Mouse (Mus musculus): ENCODE measurements around the gene Phlda1. TPM values are rescaled to one million over a fixed set of nuclear protein-coding genes. Genes with fewer than 3 reads are reported as not detected.
"Not testable (repeated sequence)": the region's sequence is repeated elsewhere in the genome, so short reads cannot be mapped to it uniquely, and the experiment has no call there.

Phlda1 gene
- polyA plus RNA-seq, 1 experiment from 2014 or later, result 31.9 TPM

DNA sequence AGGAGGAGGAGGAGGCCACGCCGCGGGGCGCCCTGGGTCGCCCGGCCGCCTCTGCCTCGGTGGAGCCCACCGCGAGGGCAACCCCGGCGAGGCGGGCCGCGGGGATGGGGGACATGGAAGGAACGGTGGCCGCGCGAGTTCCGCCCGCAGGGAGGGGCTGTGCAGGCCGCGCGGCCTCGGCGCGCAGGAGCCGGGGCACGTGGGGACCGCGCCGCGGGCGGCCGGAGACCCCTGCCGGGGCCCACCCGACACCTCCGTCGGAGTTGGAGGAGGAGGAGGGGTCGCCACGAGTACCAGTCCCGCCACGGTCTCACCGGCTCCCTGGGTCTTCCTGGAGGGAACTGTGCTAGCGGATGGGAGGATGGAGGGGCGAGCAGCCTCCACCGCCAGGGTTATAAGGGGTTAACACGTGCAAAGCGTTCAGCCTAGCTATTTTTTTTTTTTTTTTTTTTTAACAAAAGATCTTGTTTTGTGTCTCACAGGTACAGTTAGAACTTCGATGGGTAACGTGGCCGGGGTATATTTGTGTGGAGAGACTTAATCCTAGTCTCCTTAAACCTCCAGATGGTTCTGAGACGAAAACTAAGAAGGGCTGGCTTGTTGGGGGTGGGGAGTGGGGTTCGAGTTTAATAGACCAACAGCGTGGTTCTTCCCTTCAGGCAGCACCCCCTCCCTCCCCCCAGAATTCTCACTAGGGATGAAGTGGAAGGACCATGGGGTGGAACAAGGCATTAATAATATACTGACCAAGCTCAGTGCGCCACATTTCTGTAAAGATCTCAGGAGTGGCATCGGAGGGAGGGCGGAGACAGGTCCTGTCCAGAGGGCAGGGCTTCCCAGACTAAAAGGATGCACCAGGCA, 32.3 kb upstream of the Phlda1 start:
- H3K4me2 ChIP-seq (ENCODE audit: low read depth, low read length), result peak overlapping the region; percentile 77
- H3K4me1 ChIP-seq (ENCODE audit: control insufficient read depth, insufficient read depth, low read length), result peaks cover 17% of the 10 kb centered on the region
- peak overlapping the region; percentile 95 for H3K4me3 ChIP-seq (ENCODE audit: low read length)
- H3K27ac ChIP-seq (ENCODE audit: low read length), result peak overlapping the region; percentile 81
- ATAC-seq, result peak; percentile 75
- peak overlapping the region; percentile 95 for H3K9ac ChIP-seq (ENCODE audit: low read depth, low read length)
- H3K36me3 ChIP-seq (ENCODE audit: control insufficient read depth, insufficient read depth, low read length), result no peaks in the 10 kb centered on the region
- no peaks in the 10 kb centered on the region for H3K9me3 ChIP-seq (ENCODE audit: control insufficient read depth, low read length)
- H3K27me3 ChIP-seq (replicated peaks; ENCODE audit: control insufficient read depth, insufficient read depth, low read length), result peaks cover 4% of the 10 kb centered on the region; the same call in 1 of the 2 replicates
- WGBS, result under 1% methylated on average over 58 of the region's 58 CpGs

DNA sequence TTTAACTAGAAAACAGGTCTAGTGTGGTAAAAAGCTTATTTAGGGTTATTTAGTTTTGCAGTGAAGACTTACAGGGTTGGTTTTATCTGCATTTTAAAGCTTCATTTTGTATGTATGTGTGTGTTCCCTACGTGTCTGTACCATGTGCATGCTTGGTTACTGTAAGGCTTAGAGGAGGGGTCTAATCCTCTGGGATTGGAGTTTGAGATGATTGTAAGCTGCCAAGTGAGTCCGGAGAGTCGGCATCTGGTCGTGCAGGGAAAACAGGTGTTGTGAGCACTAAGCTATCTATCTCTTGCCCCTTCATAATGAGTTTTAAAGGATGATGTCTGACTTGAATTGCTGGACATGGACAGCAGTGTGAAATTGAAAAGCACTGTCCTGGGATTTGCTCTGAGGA, 29.8 kb upstream of the Phlda1 start:
- Histone ChIP-seq H3K4me1 (ENCODE audit: control insufficient read depth, insufficient read depth, low read length) (peaks cover 17% of the 10 kb centered on the region), H3K4me2 (ENCODE audit: low read depth, low read length) (no peak overlapping the region), H3K4me3 (ENCODE audit: low read length) (no peak overlapping the region), H3K27me3 (replicated peaks; ENCODE audit: control insufficient read depth, insufficient read depth, low read length) (peaks cover 4% of the 10 kb centered on the region; the same call in 1 of the 2 replicates), H3K9me3 (ENCODE audit: control insufficient read depth, low read length) (no peaks in the 10 kb centered on the region), H3K36me3 (ENCODE audit: control insufficient read depth, insufficient read depth, low read length) (no peaks in the 10 kb centered on the region), H3K9ac (ENCODE audit: low read depth, low read length) (no peak overlapping the region), H3K27ac (ENCODE audit: low read length) (no peak overlapping the region)
- ATAC-seq, result no peak
- WGBS, result 54% methylated on average over 4 of the region's 4 CpGs

DNA sequence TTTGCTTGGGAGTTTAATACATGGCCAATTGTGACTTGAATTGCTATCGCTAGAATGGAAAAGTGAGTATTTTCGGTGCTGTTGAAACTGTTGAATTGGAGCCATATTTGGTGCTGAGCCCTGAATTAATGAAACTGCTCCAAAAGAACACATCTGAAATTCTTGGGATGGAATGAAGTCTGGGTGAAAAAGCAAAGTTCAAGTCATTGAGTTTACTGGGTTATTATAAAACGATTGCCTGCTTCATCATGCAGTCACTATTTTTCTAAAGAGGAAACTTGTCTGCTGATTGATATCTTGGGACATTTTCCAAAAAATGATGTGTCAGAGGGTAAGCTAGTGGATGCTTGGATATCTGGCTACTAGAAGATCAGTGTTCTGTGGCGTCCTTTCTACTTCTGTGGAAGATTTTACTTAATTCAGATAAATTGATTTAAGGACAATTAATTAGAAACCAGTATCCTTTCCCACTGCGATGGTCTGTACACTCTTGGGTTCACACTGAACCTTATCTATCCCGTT, 29.0 kb upstream of the Phlda1 start:
- 82% methylated on average over 6 of the region's 6 CpGs for WGBS
- no peaks in the 10 kb centered on the region for H3K9me3 ChIP-seq (ENCODE audit: control insufficient read depth, low read length)
- no peak overlapping the region for H3K4me2 ChIP-seq (ENCODE audit: low read depth, low read length)
- no peak overlapping the region for H3K9ac ChIP-seq (ENCODE audit: low read depth, low read length)
- H3K4me3 ChIP-seq (ENCODE audit: low read length), result no peak overlapping the region
- peaks cover 21% of the 10 kb centered on the region for H3K4me1 ChIP-seq (ENCODE audit: control insufficient read depth, insufficient read depth, low read length)
- H3K36me3 ChIP-seq (ENCODE audit: control insufficient read depth, insufficient read depth, low read length), result 0 out of 2 replicates have a peak, but pooled peaks cover 2% of the 10 kb centered on the region
- no peaks in the 10 kb centered on the region for H3K27me3 ChIP-seq (replicated peaks; ENCODE audit: control insufficient read depth, insufficient read depth, low read length)
- no peak for ATAC-seq
- H3K27ac ChIP-seq (ENCODE audit: low read length), result no peak overlapping the region

DNA sequence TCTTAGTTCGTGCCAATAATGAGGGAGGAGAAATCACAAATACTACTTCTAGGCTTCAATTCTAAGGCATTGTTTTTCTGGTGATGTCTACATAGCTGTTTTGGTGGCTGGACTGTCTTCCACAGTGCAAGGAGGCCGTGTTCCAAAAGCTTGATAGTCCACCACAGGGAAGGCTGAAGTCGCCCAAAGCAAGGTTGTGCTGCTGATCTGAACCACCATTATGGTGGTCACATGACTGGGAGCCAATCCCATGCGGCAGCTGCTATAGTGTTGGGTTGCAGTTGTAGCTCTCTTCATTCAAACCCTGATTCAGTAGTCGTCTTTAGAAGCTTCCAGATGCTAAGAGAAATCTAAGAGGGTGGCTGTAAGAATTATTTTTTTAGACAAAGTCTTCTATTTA, 26.5 kb upstream of the Phlda1 start:
- Histone ChIP-seq H3K9ac (ENCODE audit: low read depth, low read length) (no peak overlapping the region), H3K27ac (ENCODE audit: low read length) (no peak overlapping the region), H3K4me2 (ENCODE audit: low read depth, low read length) (no peak overlapping the region), H3K4me3 (ENCODE audit: low read length) (no peak overlapping the region), H3K4me1 (ENCODE audit: control insufficient read depth, insufficient read depth, low read length) (peaks cover 20% of the 10 kb centered on the region), H3K27me3 (replicated peaks; ENCODE audit: control insufficient read depth, insufficient read depth, low read length) (no peaks in the 10 kb centered on the region), H3K36me3 (ENCODE audit: control insufficient read depth, insufficient read depth, low read length) (0 out of 2 replicates have a peak, but pooled peaks cover 2% of the 10 kb centered on the region), H3K9me3 (ENCODE audit: control insufficient read depth, low read length) (no peaks in the 10 kb centered on the region)
- no peak for ATAC-seq
- 80% methylated on average over 5 of the region's 5 CpGs for WGBS

DNA sequence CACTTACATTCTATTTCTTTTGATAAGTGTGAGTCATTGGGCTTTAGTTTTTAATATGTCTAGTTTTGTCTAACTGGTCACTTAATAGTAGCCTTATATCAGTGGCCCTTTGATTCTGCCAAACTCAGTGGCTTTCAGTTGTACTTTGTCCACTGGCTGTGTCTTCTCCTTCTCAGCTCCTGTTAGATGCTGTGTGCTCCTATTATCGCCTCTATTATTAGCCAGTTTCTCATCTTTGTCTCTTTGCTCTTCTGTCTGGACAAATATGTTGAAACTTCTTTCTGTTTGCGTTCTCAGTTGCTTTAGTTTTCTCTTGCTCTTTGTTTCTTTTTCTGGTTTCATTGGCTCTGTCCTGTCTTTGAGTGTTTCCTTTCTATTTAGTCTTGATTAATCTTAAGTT, 23.4 kb upstream of the Phlda1 start:
- H3K9me3 ChIP-seq (ENCODE audit: control insufficient read depth, low read length), result no peaks in the 10 kb centered on the region
- no peak overlapping the region for H3K9ac ChIP-seq (ENCODE audit: low read depth, low read length)
- 0 out of 2 replicates have a peak, but pooled peaks cover 8% of the 10 kb centered on the region for H3K36me3 ChIP-seq (ENCODE audit: control insufficient read depth, insufficient read depth, low read length)
- H3K27ac ChIP-seq (ENCODE audit: low read length), result no peak overlapping the region
- peaks cover 9% of the 10 kb centered on the region; the same call in 1 of the 2 replicates for H3K4me1 ChIP-seq (ENCODE audit: control insufficient read depth, insufficient read depth, low read length)
- 93% methylated on average over 2 of the region's 2 CpGs for WGBS
- H3K4me3 ChIP-seq (ENCODE audit: low read length), result no peak overlapping the region
- no peak for ATAC-seq
- no peaks in the 10 kb centered on the region for H3K27me3 ChIP-seq (replicated peaks; ENCODE audit: control insufficient read depth, insufficient read depth, low read length)
- no peak overlapping the region for H3K4me2 ChIP-seq (ENCODE audit: low read depth, low read length)

DNA sequence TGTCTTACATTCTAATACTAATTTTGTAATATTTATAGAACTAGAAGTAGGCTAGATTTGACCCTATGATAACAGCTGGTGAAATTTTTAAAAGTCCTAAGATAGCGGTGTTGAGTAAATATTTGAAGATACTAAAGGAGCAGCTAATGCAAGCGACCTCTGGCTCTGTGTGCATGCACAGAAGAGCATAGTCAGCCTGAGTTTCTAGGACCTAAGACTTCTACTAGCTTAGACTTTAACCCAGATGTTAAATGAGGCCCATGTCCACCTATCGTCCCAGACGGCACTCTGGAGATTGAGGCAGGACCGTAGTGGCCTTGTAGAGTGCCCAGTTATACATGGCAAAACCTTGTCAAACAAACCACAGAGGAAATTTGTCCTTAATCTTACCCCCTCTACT, 22.0 kb upstream of the Phlda1 start:
- Histone ChIP-seq H3K9me3 (ENCODE audit: control insufficient read depth, low read length) (no peaks in the 10 kb centered on the region), H3K9ac (ENCODE audit: low read depth, low read length) (no peak overlapping the region), H3K4me2 (ENCODE audit: low read depth, low read length) (no peak overlapping the region), H3K27me3 (replicated peaks; ENCODE audit: control insufficient read depth, insufficient read depth, low read length) (no peaks in the 10 kb centered on the region), H3K4me1 (ENCODE audit: control insufficient read depth, insufficient read depth, low read length) (peaks cover 9% of the 10 kb centered on the region; the same call in 1 of the 2 replicates), H3K36me3 (ENCODE audit: control insufficient read depth, insufficient read depth, low read length) (peaks cover 11% of the 10 kb centered on the region; the same call in 1 of the 2 replicates), H3K27ac (ENCODE audit: low read length) (no peak overlapping the region), H3K4me3 (ENCODE audit: low read length) (no peak overlapping the region)
- 44% methylated on average over 5 of the region's 5 CpGs for whole genome bisulfite sequencing
- ATAC-seq, result peak; percentile 76

DNA sequence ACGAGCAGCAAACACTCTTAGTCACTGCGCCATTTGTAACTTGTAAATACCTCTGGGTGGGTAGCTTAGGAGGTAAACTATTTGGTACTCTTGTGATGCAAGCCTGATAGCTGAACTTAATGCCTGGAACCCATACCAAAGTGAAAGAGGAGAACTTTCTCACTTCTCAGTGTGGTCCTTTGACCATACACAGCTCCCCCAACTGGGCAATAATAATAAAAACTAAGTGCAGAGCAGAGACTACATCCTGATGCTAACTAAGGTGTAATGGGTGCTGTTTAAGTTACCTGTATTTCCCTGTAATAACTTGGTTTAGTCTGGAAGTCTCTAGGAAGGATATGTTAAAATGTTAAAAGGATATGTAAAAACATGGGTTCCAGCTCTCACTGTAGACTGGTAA, 17.3 kb upstream of the Phlda1 start:
- Histone ChIP-seq H3K9me3 (ENCODE audit: control insufficient read depth, low read length) (no peaks in the 10 kb centered on the region), H3K27me3 (replicated peaks; ENCODE audit: control insufficient read depth, insufficient read depth, low read length) (no peaks in the 10 kb centered on the region), H3K4me3 (ENCODE audit: low read length) (no peak overlapping the region), H3K4me1 (ENCODE audit: control insufficient read depth, insufficient read depth, low read length) (peaks cover 2% of the 10 kb centered on the region; the same call in 1 of the 2 replicates), H3K36me3 (ENCODE audit: control insufficient read depth, insufficient read depth, low read length) (peaks cover 17% of the 10 kb centered on the region), H3K9ac (ENCODE audit: low read depth, low read length) (no peak overlapping the region), H3K4me2 (ENCODE audit: low read depth, low read length) (no peak overlapping the region), H3K27ac (ENCODE audit: low read length) (no peak overlapping the region)
- ATAC-seq, result no peak
- 85% methylated on average over 2 of the region's 2 CpGs for WGBS

DNA sequence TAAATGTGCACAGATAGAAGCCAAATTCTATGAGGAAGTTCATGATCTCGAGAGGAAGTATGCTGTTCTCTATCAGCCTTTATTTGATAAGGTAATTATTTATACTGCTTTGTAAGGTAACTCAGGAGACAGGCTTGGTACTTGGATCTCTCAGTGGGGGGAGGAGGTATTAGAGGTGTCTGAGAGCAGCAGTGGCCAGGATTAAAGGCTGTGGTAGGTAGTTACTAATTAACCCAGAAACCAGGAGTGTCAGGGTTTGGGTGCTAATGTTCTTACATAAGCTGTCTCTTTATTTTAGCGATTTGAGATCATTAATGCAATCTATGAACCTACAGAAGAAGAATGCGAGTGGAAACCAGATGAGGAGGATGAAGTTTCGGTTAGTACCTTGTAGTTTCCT, 16.0 kb upstream of the Phlda1 start:
- not testable (repeated sequence) for H3K4me3 ChIP-seq (ENCODE audit: low read length); H3K27ac ChIP-seq (ENCODE audit: low read length); H3K4me1 ChIP-seq (ENCODE audit: control insufficient read depth, insufficient read depth, low read length); H3K9me3 ChIP-seq (ENCODE audit: control insufficient read depth, low read length); H3K27me3 ChIP-seq (replicated peaks; ENCODE audit: control insufficient read depth, insufficient read depth, low read length); H3K9ac ChIP-seq (ENCODE audit: low read depth, low read length); H3K4me2 ChIP-seq (ENCODE audit: low read depth, low read length)
- peaks cover 14% of the 10 kb centered on the region for H3K36me3 ChIP-seq (ENCODE audit: control insufficient read depth, insufficient read depth, low read length)
- 66% methylated on average over 4 of the region's 4 CpGs for WGBS
- peak; percentile 94 for ATAC-seq

DNA sequence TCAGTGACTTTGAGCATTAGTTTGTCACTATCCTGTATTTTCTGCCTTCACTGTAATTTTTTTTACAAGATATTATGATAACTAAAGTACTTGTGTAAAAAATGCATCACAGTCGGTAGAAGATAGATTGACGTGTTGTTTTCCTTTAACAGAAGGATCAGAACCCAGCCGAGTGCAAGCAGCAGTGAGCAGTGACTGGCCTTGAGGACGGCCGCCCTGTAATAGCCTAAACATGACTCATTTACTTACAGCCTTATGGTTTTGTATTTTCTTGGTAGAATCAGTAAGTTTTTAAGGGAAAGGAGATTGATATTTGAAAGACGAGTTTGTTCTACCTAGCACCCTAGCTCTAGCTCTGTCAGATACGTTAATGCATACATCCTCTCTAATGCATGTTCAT, 10.2 kb upstream of the Phlda1 start:
- ATAC-seq, result no peak
- H3K36me3 ChIP-seq (ENCODE audit: control insufficient read depth, insufficient read depth, low read length), result peaks cover 11% of the 10 kb centered on the region; the same call in 1 of the 2 replicates
- H3K9me3 ChIP-seq (ENCODE audit: control insufficient read depth, low read length), result no peaks in the 10 kb centered on the region
- no peak overlapping the region for H3K4me3 ChIP-seq (ENCODE audit: low read length)
- WGBS, result 89% methylated on average over 7 of the region's 7 CpGs
- H3K9ac ChIP-seq (ENCODE audit: low read depth, low read length), result no peak overlapping the region
- no peaks in the 10 kb centered on the region for H3K27me3 ChIP-seq (replicated peaks; ENCODE audit: control insufficient read depth, insufficient read depth, low read length)
- H3K4me1 ChIP-seq (ENCODE audit: control insufficient read depth, insufficient read depth, low read length), result no peaks in the 10 kb centered on the region
- no peak overlapping the region for H3K4me2 ChIP-seq (ENCODE audit: low read depth, low read length)
- H3K27ac ChIP-seq (ENCODE audit: low read length), result no peak overlapping the region

All from intestine, embryonic 16.5 days (tissue).